Mouse (Mus musculus) heart, adult 2 months (tissue): ENCODE results near the gene Sept4.

Experiments
- CTCF ChIP-seq: fragments of 200-600 bp; IDR thresholded peaks from 2 replicates; pipeline ENCODE4 v1.8.1; 2022; ENCODE audit warnings: antibody characterized with exemption, mild to moderate bottlenecking, moderate library complexity
- POLR2A ChIP-seq: fragments of 200-500 bp; IDR thresholded peaks from 2 replicates; pipeline ENCODE4 v1.6.1; 2011; ENCODE audit warnings: mild to moderate bottlenecking, low read depth, low read length, control low read depth; ENCODE audit not compliant: insufficient read depth

DNA sequence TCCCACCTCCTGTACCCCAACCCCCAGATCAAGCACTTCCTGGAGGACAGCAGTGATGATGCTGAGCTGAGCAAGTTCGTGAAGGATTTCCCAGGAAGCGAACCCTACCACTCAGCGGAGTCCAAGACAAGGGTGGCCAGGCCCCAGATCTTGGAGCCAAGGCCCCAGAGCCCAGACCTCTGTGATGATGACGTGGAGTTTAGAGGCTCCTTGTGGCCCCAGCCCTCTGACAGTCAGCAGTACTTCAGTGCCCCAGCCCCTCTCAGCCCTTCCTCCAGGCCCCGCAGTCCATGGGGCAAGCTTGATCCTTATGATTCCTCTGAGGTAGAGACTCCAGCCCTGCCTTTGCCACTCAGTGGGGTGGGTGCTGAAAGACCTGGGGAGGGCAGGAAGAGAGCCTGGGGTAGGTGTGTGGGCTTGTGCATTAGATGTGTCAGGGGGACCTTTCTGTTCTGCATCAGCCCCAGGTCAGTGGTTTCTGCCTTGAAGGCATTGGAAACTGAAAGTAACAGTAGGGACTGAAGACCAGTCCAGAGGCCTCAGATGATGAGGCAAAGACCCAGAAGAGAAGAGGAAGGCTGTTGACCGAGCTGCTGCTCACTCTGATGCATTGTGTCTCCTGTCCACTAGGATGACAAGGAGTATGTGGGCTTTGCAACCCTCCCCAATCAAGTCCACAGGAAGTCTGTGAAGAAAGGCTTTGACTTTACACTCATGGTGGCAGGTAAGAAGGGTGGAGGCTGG is 14.8 kb downstream of the Sept4 start:
- no peak for TF ChIP-seq POLR2A
- 0 out of 2 replicates have a peak, but pooled peaks have one; percentile 2 for TF ChIP-seq CTCF
